In genomic region chr12:82599011-82599410, GRCm38 (mm10) we compare ENCODE assay signal across 32 mouse cellular contexts. TPM values are rescaled to one million over a fixed set of nuclear protein-coding genes. Genes with fewer than 3 reads are reported as not detected.
"Had no signal": no experiment of that assay in that cellular context is flagged by ENCODE, and none has a peak within 500 bp of the region (broad histone marks: within the 10 kb centered on the region; RNA-seq: fewer than 3 reads in every experiment).

No protein-coding gene starts in this region.

- H3K4me3 ChIP-seq: left cerebral cortex, adult 2 months; limb, embryonic 10.5 days; limb, embryonic 12.5 days; limb, embryonic 13.5 days; limb, embryonic 15.5 days; liver, embryonic 12.5 days; liver, embryonic 13.5 days; liver, embryonic 15.5 days; lung, embryonic 15.5 days; megakaryocyte, embryonic 14.5 days; midbrain, embryonic 10.5 days; midbrain, embryonic 12.5 days; midbrain, embryonic 13.5 days; myocyte; neural tube, embryonic 12.5 days had no signal

- ATAC-seq: liver, embryonic 12.5 days; liver, postnatal 0 days; lung, postnatal 0 days; midbrain, embryonic 13.5 days; midbrain, embryonic 16.5 days had no signal

- H3K9ac ChIP-seq: limb, embryonic 12.5 days; limb, embryonic 13.5 days; limb, embryonic 15.5 days; liver, embryonic 12.5 days; liver, embryonic 13.5 days; liver, embryonic 14.5 days; liver, embryonic 15.5 days; liver, postnatal 0 days; lung, embryonic 14.5 days; lung, embryonic 15.5 days; midbrain, embryonic 12.5 days; midbrain, embryonic 13.5 days; neural tube, embryonic 12.5 days had no signal

- H3K27me3 ChIP-seq: limb, embryonic 12.5 days; limb, embryonic 13.5 days; limb, embryonic 15.5 days; liver, embryonic 12.5 days; liver, embryonic 13.5 days; liver, embryonic 15.5 days; lung, embryonic 15.5 days; megakaryocyte, embryonic 14.5 days; midbrain, embryonic 12.5 days; midbrain, embryonic 13.5 days; neural tube, embryonic 12.5 days had no signal

- H3K4me1 ChIP-seq: limb, embryonic 15.5 days; liver, embryonic 12.5 days; liver, embryonic 13.5 days; liver, embryonic 15.5 days; lung, embryonic 15.5 days; megakaryocyte, embryonic 14.5 days; midbrain, embryonic 10.5 days; neural tube, embryonic 12.5 days had no signal

- DNase-seq: left cerebral cortex, postnatal 4 days; liver; liver, embryonic 13.5 days; liver, postnatal 0 days; lung, adult 18-20 months; lung, adult 2 months; lung, embryonic 14.5 days; lung, postnatal 10 days; lung, postnatal 14 days; lung, postnatal 36 days; lung, postnatal 4 days; midbrain, embryonic 14.5 days had no signal

- H3K9me3 ChIP-seq: limb, embryonic 10.5 days; limb, embryonic 13.5 days; limb, embryonic 15.5 days; liver, embryonic 12.5 days; liver, embryonic 13.5 days; liver, embryonic 15.5 days; lung, embryonic 15.5 days; midbrain, embryonic 10.5 days; midbrain, embryonic 12.5 days; midbrain, embryonic 13.5 days; neural tube, embryonic 12.5 days had no signal

- H3K4me2 ChIP-seq: limb, embryonic 12.5 days; limb, embryonic 13.5 days; limb, embryonic 15.5 days; liver, embryonic 11.5 days; liver, embryonic 12.5 days; liver, embryonic 13.5 days; liver, embryonic 15.5 days; lung, embryonic 14.5 days; lung, embryonic 15.5 days; midbrain, embryonic 12.5 days; midbrain, embryonic 13.5 days; neural tube, embryonic 12.5 days had no signal

- H3K27ac ChIP-seq: left cerebral cortex, adult 2 months; limb, embryonic 10.5 days; limb, embryonic 12.5 days; limb, embryonic 13.5 days; limb, embryonic 15.5 days; liver, embryonic 12.5 days; liver, embryonic 13.5 days; liver, embryonic 14.5 days; liver, embryonic 15.5 days; lung, embryonic 15.5 days; macrophage; midbrain, embryonic 10.5 days; midbrain, embryonic 12.5 days; midbrain, embryonic 13.5 days; neural tube, embryonic 12.5 days had no signal

- H3K36me3 ChIP-seq: limb, embryonic 10.5 days; limb, embryonic 12.5 days; limb, embryonic 13.5 days; limb, embryonic 15.5 days; liver, embryonic 12.5 days; liver, embryonic 13.5 days; liver, embryonic 15.5 days; lung, embryonic 15.5 days; midbrain, embryonic 10.5 days; midbrain, embryonic 12.5 days; midbrain, embryonic 13.5 days; neural tube, embryonic 12.5 days had no signal

RNA-seq across cellular contexts. Expression of gene Rgs6, which starts 10.9 kb away (rescaled TPM):
- polyA plus RNA-seq: limb, embryonic 10.5 days; liver, adult 2 months; macrophage; myocyte had no signal
